Mouse (Mus musculus) erythroblast, adult 5-6 weeks (primary cell): ENCODE measurements around the gene Mylk. TPM values are rescaled to one million over a fixed set of nuclear protein-coding genes. Genes with fewer than 3 reads are reported as not detected.
A peak's percentile ranks its signal among the peaks of the same experiment; 100 is the strongest.
"Not testable (repeated sequence)": the region's sequence is repeated elsewhere in the genome, so short reads cannot be mapped to it uniquely, and the experiment has no call there.

Source experiments
- ATAC-seq: replicated peaks from 2 replicates; pipeline ENCODE4 v1.8.0; 2016; ENCODE audit warnings: moderate number of reproducible peaks, mild to moderate bottlenecking, moderate TSS enrichment, inconsistent platforms; ENCODE audit not compliant: poor library complexity, low FRiP score, severe bottlenecking
- total RNA-seq, 2 experiments: library from RNA; stranded (forward) in 1 of 2; stranded (reverse) in 1 of 2; fragments of 150-400 nt in 1 of 2; fragments of 200-764, 138-1000 nt in 1 of 2; gene quantifications; 2 replicates each; pipeline versions ENCODE4 v1.2.3 to v1.2.4; 2015 to 2017; ENCODE audit warnings: low replicate concordance in 2 of 2

Mylk gene
- 0.38 and 0.63 TPM in 2 replicates for total RNA-seq (2015; ENCODE audit: low replicate concordance)
- total RNA-seq (2017; ENCODE audit: low replicate concordance) = 0.85 and 1.1 TPM in 2 replicates

GRCm38 (mm10) chr16:34745065-34745585 is at the start of gene Mylk:
Mylk (plus strand) TSS chr16:34745210.
- ATAC-seq = no peak

DNA sequence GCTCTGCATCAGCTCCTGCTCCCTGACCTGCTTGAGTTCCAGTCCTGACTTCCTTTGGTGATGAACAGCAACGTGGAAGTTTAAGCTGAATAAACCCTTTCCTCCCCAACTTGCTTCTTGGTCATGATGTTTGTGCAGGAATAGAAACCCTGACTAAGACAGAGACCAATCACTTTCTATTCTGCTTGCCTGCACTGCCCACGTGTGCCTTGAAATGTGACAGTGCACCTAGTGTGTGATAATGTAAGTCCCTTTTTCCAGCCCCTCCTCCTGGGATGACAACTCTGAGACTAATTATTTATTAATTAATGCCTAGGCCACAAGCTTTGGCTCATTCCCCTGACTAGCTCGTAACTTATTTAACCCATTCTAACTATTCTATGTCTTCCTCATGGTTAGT is 46.3 kb upstream of the Mylk start:
- not testable (repeated sequence) for ATAC-seq

DNA sequence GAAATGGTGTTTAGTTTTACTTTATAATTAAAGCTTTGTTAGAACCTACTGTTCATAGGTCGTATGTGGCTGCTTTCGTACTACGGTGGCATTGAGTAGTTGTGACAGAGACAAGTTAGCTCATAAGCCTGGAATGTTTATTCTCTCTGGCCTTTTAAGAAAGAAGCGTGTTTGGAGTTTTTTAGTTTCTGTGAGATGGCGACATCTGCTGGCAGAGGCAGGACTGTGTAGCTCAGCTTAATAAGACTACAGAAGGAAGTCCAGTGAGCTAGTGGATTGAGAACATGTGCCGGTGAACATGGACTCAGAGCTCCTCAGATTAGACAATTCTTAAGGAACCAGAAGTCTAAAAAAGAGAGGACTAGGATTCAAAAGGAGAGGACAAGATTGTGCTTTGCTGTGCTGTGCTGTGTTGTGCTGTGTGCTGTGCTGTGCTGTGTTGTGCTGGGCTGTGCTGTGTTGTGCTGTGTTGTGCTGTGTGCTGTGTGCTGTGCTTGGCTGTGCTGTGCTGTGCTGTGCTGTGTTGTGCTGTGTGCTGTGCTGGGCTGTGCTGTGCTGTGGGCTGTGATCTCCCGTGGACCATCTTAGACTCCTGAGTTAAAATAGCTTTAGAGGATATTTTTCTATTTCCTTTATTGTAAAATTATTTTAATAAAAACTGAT is 44.7 kb upstream of the Mylk start:
- peak; percentile 69 for ATAC-seq

- no peak for ATAC-seq
Observed at GRCm38 (mm10) chr16:34700828-34701216, 44.2 kb upstream of the Mylk start.

DNA sequence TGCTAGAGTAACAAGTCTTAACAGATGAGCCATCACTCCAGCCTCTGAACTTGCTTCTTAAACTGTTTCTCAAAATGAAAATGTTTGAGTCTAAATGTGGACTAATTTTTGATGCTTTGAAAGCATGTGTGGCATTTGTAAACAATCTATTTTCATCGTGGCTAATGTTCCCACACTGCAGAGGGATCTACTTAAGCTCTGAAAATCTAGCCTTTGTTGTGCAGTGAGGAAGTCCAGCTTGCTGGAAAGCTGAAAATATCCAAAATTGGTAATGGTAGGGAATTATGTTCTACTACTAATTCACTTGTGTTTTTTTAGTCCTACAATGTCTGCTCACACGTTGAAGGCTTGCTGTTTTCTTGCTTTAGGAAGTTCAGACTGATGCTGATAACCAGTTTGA is 39.0 kb upstream of the Mylk start:
- ATAC-seq = no peak

GRCm38 (mm10) chr16:34706487-34706946 is 38.5 kb upstream of the Mylk start:
- no peak for ATAC-seq

- no peak for ATAC-seq
Observed at GRCm38 (mm10) chr16:34711481-34711880, 33.5 kb upstream of the Mylk start.

- ATAC-seq = no peak
Observed at GRCm38 (mm10) chr16:34725156-34725555, 19.9 kb upstream of the Mylk start.

GRCm38 (mm10) chr16:34728610-34729009 is 16.4 kb upstream of the Mylk start:
- ATAC-seq = not testable (repeated sequence)

DNA sequence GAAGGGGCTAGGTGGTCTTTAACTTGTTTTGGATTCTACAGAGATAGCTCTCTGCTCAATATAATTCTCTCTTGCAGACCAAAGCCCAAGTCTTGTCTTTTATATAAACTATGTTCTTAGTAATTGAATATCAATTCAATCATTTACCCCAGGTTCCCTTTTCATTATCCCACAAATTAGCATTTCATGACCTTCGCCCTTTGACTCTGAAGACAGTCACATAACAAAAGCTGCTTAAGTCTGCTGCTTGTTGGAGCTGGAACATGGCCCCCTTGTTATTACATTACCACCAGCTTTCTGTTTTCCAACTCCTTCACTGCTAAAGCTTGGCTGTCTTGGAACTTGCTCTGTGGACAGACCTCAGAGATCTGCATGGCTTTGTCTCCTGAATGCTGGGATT is 15.6 kb upstream of the Mylk start:
- no peak for ATAC-seq

DNA sequence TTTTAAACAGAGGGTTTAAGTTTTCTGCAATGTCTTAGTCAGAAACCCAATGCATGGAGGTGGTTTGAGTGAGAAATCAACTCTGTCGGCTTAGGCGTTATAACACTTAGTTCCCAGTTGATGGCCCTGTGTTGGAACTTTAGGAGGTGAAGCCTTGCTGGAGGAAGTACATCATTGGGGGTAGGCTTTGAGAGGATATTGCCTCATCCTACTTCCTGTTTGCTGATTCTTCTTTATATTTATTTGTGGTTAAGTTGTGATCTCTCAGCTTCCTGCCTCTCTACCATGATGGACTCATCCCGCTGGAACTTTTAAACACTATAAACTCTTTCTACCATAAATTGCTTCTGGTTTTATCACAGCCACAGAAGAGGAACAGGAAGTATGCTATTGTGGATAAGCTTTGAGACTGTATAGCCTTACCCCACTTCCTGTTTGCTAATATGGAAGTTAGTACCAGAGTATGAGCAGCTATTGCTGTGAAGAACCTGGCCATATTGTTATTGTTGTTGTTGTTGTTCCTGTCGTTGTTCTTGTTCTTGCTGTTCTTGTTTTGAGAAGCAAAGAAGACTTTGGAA is 6.3 kb upstream of the Mylk start:
- ATAC-seq = no peak

- no peak for ATAC-seq
Observed at GRCm38 (mm10) chr16:34742930-34743329, 2.1 kb upstream of the Mylk start.

DNA sequence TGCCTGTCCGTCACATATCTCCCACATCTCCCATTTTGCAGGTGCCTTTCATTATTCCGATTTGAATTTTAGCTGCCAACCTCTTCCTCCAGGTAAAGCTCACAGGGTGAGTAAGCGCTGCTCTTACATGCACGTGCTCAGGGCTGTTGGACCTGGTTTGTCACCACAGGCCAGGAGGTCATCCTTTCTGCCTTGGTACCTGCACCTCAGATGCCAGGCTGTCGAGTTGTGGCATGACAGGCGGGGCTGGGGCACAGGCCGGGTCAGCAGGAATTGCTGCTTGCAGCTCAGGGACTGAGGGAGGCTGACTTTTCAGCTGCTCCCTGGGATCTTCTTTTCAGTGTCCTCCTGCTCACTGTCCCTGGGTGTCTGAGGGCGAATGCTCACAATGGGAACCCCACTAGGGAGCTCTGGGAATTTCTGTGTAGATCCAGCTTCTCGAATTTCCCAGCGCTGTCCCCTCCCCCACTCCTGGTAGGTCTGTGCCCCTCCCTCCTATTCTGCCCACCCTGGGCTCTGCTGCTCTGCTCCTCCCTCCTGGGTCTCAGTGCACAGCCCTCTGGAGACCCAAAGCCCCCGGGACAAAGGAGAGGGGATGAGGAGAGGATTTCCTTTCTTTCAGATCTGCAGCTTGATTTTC is 3.2 kb downstream of the Mylk start:
- no peak for ATAC-seq

GRCm38 (mm10) chr16:34749536-34749935 is 4.5 kb downstream of the Mylk start:
- no peak for ATAC-seq

DNA sequence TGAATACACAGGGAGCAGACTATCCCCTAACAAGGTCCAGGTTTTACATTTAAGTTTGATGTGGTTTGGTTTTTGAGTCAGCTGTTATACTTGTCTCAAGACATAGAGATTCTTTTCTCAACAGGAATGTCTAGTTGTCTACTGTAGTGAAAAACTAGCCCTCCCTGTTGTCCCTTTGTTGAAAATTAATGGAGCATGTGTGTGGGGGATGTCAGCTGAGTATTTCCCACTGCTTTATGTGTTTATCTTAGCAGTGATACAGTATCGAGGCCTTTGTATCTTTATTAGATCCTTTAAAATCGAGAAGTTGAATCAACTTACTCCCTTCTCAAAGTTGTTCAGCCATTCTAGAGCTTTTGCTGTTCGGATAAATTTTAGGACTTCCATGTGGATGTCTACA is 7.0 kb downstream of the Mylk start:
- ATAC-seq = no peak

DNA sequence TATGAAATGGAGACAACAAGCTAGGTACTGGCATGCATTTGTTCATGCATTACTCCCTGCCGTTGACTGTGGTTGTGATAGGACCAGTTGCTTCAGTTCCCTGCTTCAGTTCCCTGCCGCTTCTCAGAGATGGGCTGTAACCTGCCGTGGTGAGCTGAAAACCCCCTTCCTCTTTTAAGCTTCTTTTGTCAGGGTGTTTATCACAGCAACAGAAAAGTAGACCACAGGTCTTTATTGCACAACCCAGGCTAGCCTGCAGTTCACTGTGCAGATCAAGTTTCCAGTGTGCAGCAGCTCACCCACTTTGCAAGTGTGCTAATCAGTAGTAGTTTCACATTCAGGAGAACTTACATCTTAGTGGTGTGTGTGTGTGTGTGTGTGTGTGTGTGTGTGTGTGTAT is 8.0 kb downstream of the Mylk start:
- no peak for ATAC-seq

DNA sequence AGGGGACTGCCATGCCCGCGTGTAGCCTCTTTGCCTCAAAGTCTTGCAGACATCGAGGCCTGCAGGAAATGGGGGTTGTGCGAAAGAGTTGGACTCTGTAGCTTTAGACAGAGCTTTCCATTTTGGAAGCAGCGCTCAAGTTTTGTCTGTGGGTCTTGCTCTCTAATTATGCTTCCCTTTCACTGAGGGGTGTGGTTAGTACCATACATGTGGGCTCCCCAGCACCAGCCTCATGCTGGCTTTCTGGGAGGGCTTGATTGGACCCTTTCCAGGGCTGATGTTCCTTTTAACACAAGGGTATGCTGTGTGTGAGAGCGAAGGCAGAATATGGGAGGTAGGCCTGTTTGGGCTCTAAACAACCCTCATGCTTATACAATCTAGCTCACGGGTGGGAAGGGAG is 12.0 kb downstream of the Mylk start:
- no peak for ATAC-seq

- no peak for ATAC-seq
Observed at GRCm38 (mm10) chr16:34758205-34758604, 13.2 kb downstream of the Mylk start.

DNA sequence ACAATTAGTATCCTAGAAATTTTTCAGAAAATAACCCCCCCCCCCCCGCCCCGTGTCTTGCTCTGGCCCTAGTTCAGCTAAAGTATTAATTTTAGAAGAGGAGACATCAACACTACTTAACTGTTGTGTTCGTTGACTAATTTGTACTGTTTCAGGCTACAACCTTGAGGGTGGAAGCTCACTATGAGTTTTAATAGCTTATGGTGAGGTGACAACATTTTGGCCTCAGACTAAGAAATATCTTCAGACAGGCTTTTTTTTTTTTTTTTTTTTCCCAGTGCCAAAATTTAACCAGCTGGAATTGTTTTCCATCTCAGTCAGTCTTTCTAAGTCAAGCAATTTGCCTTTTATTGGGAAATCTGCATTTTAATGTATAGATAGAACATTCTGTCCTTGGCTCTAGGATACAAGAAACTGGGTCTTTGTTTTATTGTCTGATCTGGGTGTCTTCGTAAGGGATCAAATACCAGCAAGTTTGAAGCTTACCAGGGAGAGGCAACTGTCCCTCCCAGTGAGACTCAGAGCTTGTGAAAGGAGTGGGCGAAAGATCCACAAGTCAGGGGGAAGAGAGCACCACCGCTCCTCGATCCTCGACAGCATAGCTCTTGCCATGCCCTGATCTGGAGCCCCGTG is 19.1 kb downstream of the Mylk start:
- ATAC-seq = no peak

DNA sequence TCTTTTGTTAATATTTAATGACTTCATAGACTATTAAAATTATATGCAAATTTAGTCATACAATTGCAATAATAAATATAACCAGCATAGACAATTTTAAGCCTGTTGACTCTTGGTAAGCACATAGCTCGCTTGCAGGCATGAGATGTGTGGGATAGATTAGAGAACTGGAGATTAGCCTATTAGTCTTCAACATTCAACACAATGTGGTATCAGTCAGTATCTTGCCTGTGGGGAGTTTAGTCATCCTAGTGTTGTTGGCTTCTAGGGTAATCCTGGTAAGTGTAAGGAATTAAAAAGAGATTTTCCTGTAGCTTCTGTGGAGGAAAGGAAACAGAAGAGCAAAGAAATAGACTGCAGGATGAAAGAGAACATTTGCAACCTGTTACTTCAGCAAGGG is 20.7 kb downstream of the Mylk start:
- no peak for ATAC-seq

- ATAC-seq = no peak
Observed at GRCm38 (mm10) chr16:34766193-34766592, 21.2 kb downstream of the Mylk start.
